ENCODE assay signal across 10 mouse cellular contexts in genomic region chr1:194885687-194886077, GRCm38 (mm10). TPM values are rescaled to one million over a fixed set of nuclear protein-coding genes. Genes with fewer than 3 reads are reported as not detected.
DNase-seq lines count a peak whose midpoint lies in the region; ATAC-seq lines count a peak whose summit lies in the region.
"Had no signal": no experiment of that assay in that cellular context is flagged by ENCODE, and none has a peak within 500 bp of the region (broad histone marks: within the 10 kb centered on the region; RNA-seq: fewer than 3 reads in every experiment).

No protein-coding gene starts in this region.

- H3K27ac ChIP-seq in liver, embryonic 11.5 days (ENCODE audit: low read depth, low read length), result no peak overlapping the region
- H3K27ac ChIP-seq in forebrain, embryonic 11.5 days (ENCODE audit: low read depth, low read length), result no peak overlapping the region
- H3K27ac ChIP-seq in forebrain, embryonic 12.5 days, result no peak overlapping the region
- H3K27ac ChIP-seq: stomach, embryonic 15.5 days had no signal

- H3K27me3 ChIP-seq in liver, embryonic 11.5 days (replicated peaks; ENCODE audit: control insufficient read depth, insufficient read depth, low read length), result no peaks in the 10 kb centered on the region
- no peaks in the 10 kb centered on the region for H3K27me3 ChIP-seq in forebrain, embryonic 11.5 days (ENCODE audit: control insufficient read depth, insufficient read depth, low read length)
- no peaks in the 10 kb centered on the region for H3K27me3 ChIP-seq in forebrain, embryonic 12.5 days
- H3K27me3 ChIP-seq: stomach, embryonic 15.5 days had no signal

- intact Hi-C loops in heart, postnatal 14 days (cut with DNase I), result loop anchor here (5.0 to 10.0 kb wide), 2 partner anchors 42 to 159 kb away; no protein-coding TSS in a partner anchor

- H3K9ac ChIP-seq in liver, embryonic 11.5 days (ENCODE audit: low read depth, low read length), result no peak overlapping the region
- no peak overlapping the region for H3K9ac ChIP-seq in forebrain, embryonic 11.5 days (ENCODE audit: low read length)
- H3K9ac ChIP-seq in forebrain, embryonic 12.5 days, result no peak overlapping the region
- H3K9ac ChIP-seq: lung, embryonic 14.5 days; stomach, embryonic 15.5 days had no signal

- ATAC-seq in liver, embryonic 11.5 days (replicated peaks; ENCODE audit: low FRiP score), result 0 out of 2 replicates have a peak, but pooled peaks have one; percentile 39
- ATAC-seq in forebrain, embryonic 11.5 days (replicated peaks; ENCODE audit: low FRiP score), result no peak
- no peak for ATAC-seq in forebrain, embryonic 12.5 days (ENCODE audit: low FRiP score)

- H3K4me2 ChIP-seq in liver, embryonic 11.5 days, result no peak overlapping the region
- H3K4me2 ChIP-seq in forebrain, embryonic 11.5 days (ENCODE audit: low read depth, low read length, severe bottlenecking), result no peak overlapping the region
- no peak overlapping the region for H3K4me2 ChIP-seq in forebrain, embryonic 12.5 days
- H3K4me2 ChIP-seq: lung, embryonic 14.5 days; stomach, embryonic 15.5 days had no signal

- no peaks in the 10 kb centered on the region for H3K36me3 ChIP-seq in liver, embryonic 11.5 days (ENCODE audit: control insufficient read depth, insufficient read depth, low read length)
- H3K36me3 ChIP-seq in forebrain, embryonic 11.5 days (ENCODE audit: control insufficient read depth, insufficient read depth, low read length), result no peaks in the 10 kb centered on the region
- no peaks in the 10 kb centered on the region for H3K36me3 ChIP-seq in forebrain, embryonic 12.5 days (replicated peaks)
- H3K36me3 ChIP-seq: stomach, embryonic 15.5 days had no signal

- no peak for DNase-seq in liver, embryonic 11.5 days (ENCODE audit: low spot score)
- no peak for DNase-seq in liver
- peak; percentile 54 for DNase-seq in fibroblast of lung, adult 2 months (ENCODE audit: low read depth)
- DNase-seq in heart, postnatal 14 days, result peak; percentile 89 to 93
- DNase-seq in lung, postnatal 14 days, result peak; percentile 75
- peak; percentile 83 for DNase-seq in testis, postnatal 14 days (ENCODE audit: low spot score)
- DNase-seq in forebrain, embryonic 11.5 days (ENCODE audit: low spot score), result no peak

- no peak overlapping the region for H3K4me3 ChIP-seq in liver, embryonic 11.5 days (ENCODE audit: low read depth, low read length)
- H3K4me3 ChIP-seq in forebrain, embryonic 11.5 days (ENCODE audit: low read depth, low read length), result no peak overlapping the region
- H3K4me3 ChIP-seq in forebrain, embryonic 12.5 days (replicated peaks), result no peak overlapping the region
- H3K4me3 ChIP-seq: stomach, embryonic 15.5 days had no signal

- 79% methylated on average over 5 of the region's 5 CpGs for WGBS in liver, embryonic 11.5 days
- WGBS in forebrain, embryonic 11.5 days, result 86% methylated on average over 5 of the region's 5 CpGs
- 87% methylated on average over 5 of the region's 5 CpGs for WGBS in forebrain, embryonic 12.5 days

- no peaks in the 10 kb centered on the region for H3K9me3 ChIP-seq in liver, embryonic 11.5 days (ENCODE audit: control insufficient read depth, low read length)
- H3K9me3 ChIP-seq in forebrain, embryonic 11.5 days (ENCODE audit: control insufficient read depth, low read length), result no peaks in the 10 kb centered on the region
- no peaks in the 10 kb centered on the region for H3K9me3 ChIP-seq in forebrain, embryonic 12.5 days
- H3K9me3 ChIP-seq: stomach, embryonic 15.5 days had no signal

- H3K4me1 ChIP-seq in liver, embryonic 11.5 days (replicated peaks; ENCODE audit: control insufficient read depth, insufficient read depth, low read length), result no peaks in the 10 kb centered on the region
- no peaks in the 10 kb centered on the region for H3K4me1 ChIP-seq in forebrain, embryonic 11.5 days (replicated peaks; ENCODE audit: control insufficient read depth, insufficient read depth, low read length)
- no peaks in the 10 kb centered on the region for H3K4me1 ChIP-seq in forebrain, embryonic 12.5 days

RNA-seq across cellular contexts. Expression of gene Cd34, which starts 52.9 kb away (rescaled TPM):
- polyA plus RNA-seq in liver, embryonic 11.5 days (2014; fragmentation: Nextera tagmentation; extraction: Ambion mirVana), result 35.8 and 37.1 TPM in 2 replicates
- total RNA-seq in heart, postnatal 14 days (2021), result 100 to 1,000 TPM; 187 to 190 TPM
- 51.0 and 54.7 TPM in 2 replicates for polyA plus RNA-seq in forebrain, embryonic 11.5 days (2014; fragmentation: Nextera tagmentation; extraction: Ambion mirVana)
- 35.8 and 36.5 TPM in 2 replicates for polyA plus RNA-seq in forebrain, embryonic 12.5 days (2016; fragmentation: Nextera tagmentation; extraction: Ambion mirVana)

Comparison
In these comparisons a context has a peak if more than half of its experiments do, and no peak if none do; other contexts are left out.
1. DNase-seq: peak in fibroblast of lung, adult 2 months (single experiment), heart, postnatal 14 days (2 of 2), lung, postnatal 14 days (single experiment) and testis, postnatal 14 days (single experiment); none in liver, embryonic 11.5 days (single experiment), liver (single experiment) and forebrain, embryonic 11.5 days (single experiment).